Mouse (Mus musculus) brain, embryonic 14.5 days (tissue): ENCODE measurements at regions not wholly inside any gene's neighbourhood (a gene's known extent, or its start where the extent isn't known, plus 50 kb on each side); places are given as distances from the start of the nearest gene placed in this dataset.

Experiments
- DNase-seq: peaks from one replicate; pipeline ENCODE4 v3.0.0-alpha.2; 2011; ENCODE audit warnings: low read depth
- CTCF ChIP-seq: fragments of 200-500 bp; IDR thresholded peaks from 2 replicates; pipeline ENCODE4 v1.5.1; 2012; ENCODE audit warnings: inconsistent platforms, mild to moderate bottlenecking, moderate library complexity, borderline replicate concordance; ENCODE audit not compliant: insufficient read depth, insufficient read length; ENCODE audit errors: extremely low read depth
- POLR2A ChIP-seq: fragments of 200-500 bp; IDR thresholded peaks from 2 replicates; pipeline ENCODE4 v1.6.1; 2012; ENCODE audit warnings: mild to moderate bottlenecking, inconsistent platforms, borderline replicate concordance; ENCODE audit not compliant: poor library complexity, insufficient read depth, insufficient read length, severe bottlenecking; ENCODE audit errors: extremely low read depth

- no peak for TF ChIP-seq CTCF
- no peak for TF ChIP-seq POLR2A
- peak; percentile 14 for DNase-seq
Measured at GRCm38 (mm10) chr4:37445268-37445667, 493.7 kb upstream of the Lingo2 start.

GRCm38 (mm10) chr4:37412755-37413154 is 461.2 kb upstream of the Lingo2 start:
- no peak for DNase-seq
- TF ChIP-seq POLR2A = no peak
- no peak for TF ChIP-seq CTCF

- TF ChIP-seq CTCF (no peak), POLR2A (no peak)
- peak; percentile 77 for DNase-seq
Measured at GRCm38 (mm10) chr4:37388118-37388517, 436.6 kb upstream of the Lingo2 start.

- DNase-seq = peak; percentile 24
- TF ChIP-seq POLR2A = no peak
- TF ChIP-seq CTCF = no peak
Measured at GRCm38 (mm10) chr4:37386882-37387281, 435.3 kb upstream of the Lingo2 start.

- no peak for DNase-seq
- TF ChIP-seq POLR2A (no peak), CTCF (no peak)
Measured at GRCm38 (mm10) chr4:37364209-37364608, 412.7 kb upstream of the Lingo2 start.

GRCm38 (mm10) chr4:37361254-37361653 is 409.7 kb upstream of the Lingo2 start:
- DNase-seq = no peak
- TF ChIP-seq POLR2A = no peak
- no peak for TF ChIP-seq CTCF

GRCm38 (mm10) chr4:37338376-37338775 is 386.8 kb upstream of the Lingo2 start:
- DNase-seq = no peak

More at GRCm38 (mm10) chr4:37338376-37338775, 386.8 kb upstream of the Lingo2 start:
- TF ChIP-seq POLR2A = no peak
- TF ChIP-seq CTCF = no peak
